Mouse (Mus musculus) neural tube, embryonic 13.5 days (tissue): ENCODE data around the gene Cog7. TPM values are rescaled to one million over a fixed set of nuclear protein-coding genes. Genes with fewer than 3 reads are reported as not detected.

Source experiments
- ATAC-seq: fragments of 200-750 bp; cut with Nextera tagmentation; 2 replicates; pipeline ENCODE4 v1.8.0; 2017; ENCODE audit warnings: low read depth, mild to moderate bottlenecking, moderate TSS enrichment, moderate library complexity
- H3K27ac ChIP-seq: fragments of 300-500 bp; sonication (generic); replicated peaks from 2 replicates; pipeline ENCODE4 v1.5.1; 2015; ENCODE audit warnings: moderate library complexity, mild to moderate bottlenecking, inconsistent platforms
- H3K27me3 ChIP-seq: fragments of 300-500 bp; sonication (generic); 2 replicates; pipeline ENCODE4 v1.6.1; 2015; ENCODE audit warnings: mild to moderate bottlenecking, inconsistent platforms
- H3K36me3 ChIP-seq: fragments of 300-500 bp; sonication (generic); 2 replicates; pipeline ENCODE4 v1.6.1; 2015; ENCODE audit warnings: mild to moderate bottlenecking, inconsistent platforms
- H3K4me1 ChIP-seq: fragments of 300-500 bp; sonication (generic); replicated peaks from 2 replicates; pipeline ENCODE4 v1.6.1; 2015; ENCODE audit warnings: inconsistent platforms
- H3K4me2 ChIP-seq: fragments of 300-500 bp; sonication (generic); 2 replicates; pipeline ENCODE4 v1.6.1; 2015; ENCODE audit warnings: inconsistent platforms, mild to moderate bottlenecking, moderate library complexity
- H3K4me3 ChIP-seq: fragments of 300-500 bp; sonication (generic); 2 replicates; pipeline ENCODE4 v1.5.1; 2015; ENCODE audit warnings: mild to moderate bottlenecking, inconsistent platforms
- H3K9ac ChIP-seq: fragments of 300-500 bp; sonication (generic); 2 replicates; pipeline ENCODE4 v1.6.1; 2015; ENCODE audit warnings: moderate library complexity, mild to moderate bottlenecking, inconsistent platforms
- H3K9me3 ChIP-seq: fragments of 300-500 bp; sonication (generic); 2 replicates; pipeline ENCODE4 v1.6.1; 2016; ENCODE audit warnings: inconsistent platforms
- WGBS: fragments of 180-500 bp; shearing (Covaris S2); methylation state at CpG from one replicate; pipeline ENCODE4 v1.1.7; 2015; 5-methylcytosine and 5-hydroxymethylcytosine counted together
- polyA plus RNA-seq: library from polyadenylated mRNA; unstranded; fragments of >200 nt; fragmentation: Nextera tagmentation; extraction: Ambion mirVana; gene quantifications from 2 replicates; pipeline ENCODE4 v1.2.1, GENCODE M21; 2015

Gene Cog7
- polyA plus RNA-seq, 1 experiment from 2014 or later = 20.8 TPM

GRCm38 (mm10) chr7:121946196-121946595 lies 35.3 kb downstream of the Cog7 start:
- Histone ChIP-seq H3K9ac (no peak overlapping the region), H3K27ac (no peak overlapping the region), H3K4me2 (no peak overlapping the region), H3K36me3 (peaks cover 43% of the 10 kb centered on the region), H3K4me3 (no peak overlapping the region), H3K27me3 (no peaks in the 10 kb centered on the region), H3K4me1 (no peaks in the 10 kb centered on the region), H3K9me3 (no peaks in the 10 kb centered on the region)
- ATAC-seq = no peak
- WGBS = 86% methylated on average over 5 of the region's 5 CpGs

- no peak overlapping the region for H3K4me2 ChIP-seq
- H3K9me3 ChIP-seq = no peaks in the 10 kb centered on the region
- peaks cover 26% of the 10 kb centered on the region for H3K4me1 ChIP-seq
- H3K27me3 ChIP-seq = no peaks in the 10 kb centered on the region
- H3K27ac ChIP-seq = no peak overlapping the region
- H3K4me3 ChIP-seq = no peak overlapping the region
- H3K36me3 ChIP-seq = peaks cover 27% of the 10 kb centered on the region
- no peak overlapping the region for H3K9ac ChIP-seq
- ATAC-seq = no peak
- WGBS = 96% methylated on average over 2 of the region's 2 CpGs
Measured at GRCm38 (mm10) chr7:121942371-121942770, 39.1 kb downstream of the Cog7 start.

DNA sequence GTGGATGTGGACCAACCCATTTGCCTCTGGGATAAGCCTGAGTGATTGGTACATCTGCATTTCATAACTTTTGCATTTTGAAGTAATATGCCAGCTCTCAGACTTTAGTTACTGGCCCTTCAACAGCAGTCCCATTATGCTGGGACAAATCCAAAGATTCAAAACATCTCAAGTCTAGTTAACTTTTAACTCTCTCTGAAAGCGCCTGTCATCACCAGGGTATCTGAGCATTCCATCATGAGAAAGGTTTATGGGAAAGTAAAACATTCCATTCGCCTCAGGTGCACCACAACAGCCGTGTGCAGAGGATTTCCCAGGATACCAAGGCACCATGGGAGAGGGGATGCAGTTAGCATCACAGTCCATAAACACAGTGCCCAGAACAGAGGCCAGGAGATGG lies 39.9 kb downstream of the Cog7 start:
- no peaks in the 10 kb centered on the region for H3K27me3 ChIP-seq
- WGBS = 90% methylated on average over 3 of the region's 3 CpGs
- ATAC-seq = no peak
- peaks cover 31% of the 10 kb centered on the region for H3K36me3 ChIP-seq
- H3K9me3 ChIP-seq = no peaks in the 10 kb centered on the region
- no peak overlapping the region for H3K4me2 ChIP-seq
- H3K9ac ChIP-seq = no peak overlapping the region
- peaks cover 33% of the 10 kb centered on the region for H3K4me1 ChIP-seq
- H3K4me3 ChIP-seq = no peak overlapping the region
- no peak overlapping the region for H3K27ac ChIP-seq

- H3K27me3 ChIP-seq = no peaks in the 10 kb centered on the region
- H3K4me2 ChIP-seq = no peak overlapping the region
- no peak overlapping the region for H3K27ac ChIP-seq
- no peak overlapping the region for H3K9ac ChIP-seq
- peaks cover 40% of the 10 kb centered on the region for H3K4me1 ChIP-seq
- H3K36me3 ChIP-seq = peaks cover 31% of the 10 kb centered on the region
- H3K9me3 ChIP-seq = no peaks in the 10 kb centered on the region
- no peak for ATAC-seq
- H3K4me3 ChIP-seq = no peak overlapping the region
- 94% methylated on average over 3 of the region's 3 CpGs for WGBS
Measured at GRCm38 (mm10) chr7:121941016-121941415, 40.5 kb downstream of the Cog7 start.

DNA sequence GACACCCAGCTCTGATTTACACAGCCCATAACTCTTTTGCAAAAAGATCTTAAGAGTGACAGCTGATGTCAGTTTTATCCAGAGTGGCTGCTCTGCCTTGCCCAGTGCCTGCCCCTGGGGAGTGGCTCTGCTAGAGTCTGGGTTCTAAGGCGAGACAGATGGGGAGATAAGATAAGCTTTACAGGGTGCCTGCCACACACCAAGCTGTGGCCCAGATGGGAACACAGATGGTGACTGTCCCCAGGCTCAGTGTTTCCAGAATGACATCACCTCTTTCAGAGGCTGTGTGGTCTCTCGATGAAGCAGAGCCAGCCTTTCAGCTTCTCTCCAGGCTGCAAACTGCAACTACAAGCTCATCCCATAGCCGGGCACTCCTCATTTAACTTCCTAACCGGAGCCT lies 41.8 kb downstream of the Cog7 start:
- Histone ChIP-seq H3K36me3 (peaks cover 39% of the 10 kb centered on the region), H3K4me3 (no peak overlapping the region)
- WGBS = 36% methylated on average over 4 of the region's 4 CpGs

DNA sequence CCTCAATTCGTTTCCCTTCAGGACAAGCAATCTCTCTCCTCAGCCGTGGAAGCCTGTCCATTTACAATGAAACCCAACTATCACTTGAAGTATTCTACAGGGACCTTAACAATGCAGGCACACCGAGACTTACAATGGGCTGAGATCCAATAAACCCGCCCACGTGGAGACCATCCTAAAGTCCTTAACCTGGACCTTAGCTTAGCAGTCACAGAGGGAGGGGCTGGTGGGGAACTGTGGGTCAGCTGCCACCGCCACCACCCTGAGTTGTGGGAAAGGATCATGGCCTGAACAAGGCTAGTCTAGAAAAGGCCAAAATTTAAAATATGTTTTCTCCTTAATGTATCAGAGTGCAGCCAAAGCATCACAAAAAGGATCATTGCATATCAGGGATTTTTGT lies 42.3 kb downstream of the Cog7 start:
- H3K27ac ChIP-seq = peak overlapping the region; percentile 42
- peaks cover 38% of the 10 kb centered on the region for H3K36me3 ChIP-seq
- peaks cover 47% of the 10 kb centered on the region for H3K4me1 ChIP-seq
- no peaks in the 10 kb centered on the region for H3K27me3 ChIP-seq
- no peak overlapping the region for H3K4me3 ChIP-seq
- 30% methylated on average over 6 of the region's 6 CpGs for WGBS
- peak; percentile 54; the same call in 1 of the 2 replicates for ATAC-seq
- H3K9ac ChIP-seq = no peak overlapping the region
- H3K9me3 ChIP-seq = no peaks in the 10 kb centered on the region
- no peak overlapping the region for H3K4me2 ChIP-seq

More for the DNA sequence above, 41.8 kb downstream of the Cog7 start:
- no peaks in the 10 kb centered on the region for H3K9me3 ChIP-seq
- no peak overlapping the region for H3K4me2 ChIP-seq
- H3K4me1 ChIP-seq = peaks cover 47% of the 10 kb centered on the region
- H3K27me3 ChIP-seq = no peaks in the 10 kb centered on the region
- ATAC-seq = peak; percentile 85; the same call in 1 of the 2 replicates
- H3K27ac ChIP-seq = peak overlapping the region; percentile 42
- no peak overlapping the region for H3K9ac ChIP-seq

GRCm38 (mm10) chr7:121938124-121938891 lies 43.2 kb downstream of the Cog7 start:
- Histone ChIP-seq H3K4me2 (no peak overlapping the region), H3K4me1 (peaks cover 47% of the 10 kb centered on the region), H3K36me3 (peaks cover 29% of the 10 kb centered on the region), H3K9ac (no peak overlapping the region), H3K27me3 (no peaks in the 10 kb centered on the region), H3K9me3 (no peaks in the 10 kb centered on the region), H3K27ac (peak overlapping the region; percentile 42; the same call in 1 of the 2 replicates), H3K4me3 (no peak overlapping the region)
- 74% methylated on average over 8 of the region's 8 CpGs for WGBS
- ATAC-seq = no peak

- H3K27me3 ChIP-seq = no peaks in the 10 kb centered on the region
- H3K27ac ChIP-seq = 0 out of 2 replicates have a peak overlapping the region, but pooled peaks have one; percentile 28
- no peaks in the 10 kb centered on the region for H3K9me3 ChIP-seq
- H3K36me3 ChIP-seq = peaks cover 20% of the 10 kb centered on the region
- peaks cover 47% of the 10 kb centered on the region for H3K4me1 ChIP-seq
- 67% methylated on average over 14 of the region's 14 CpGs for WGBS
- H3K4me2 ChIP-seq = no peak overlapping the region
- ATAC-seq = no peak
- no peak overlapping the region for H3K4me3 ChIP-seq
- H3K9ac ChIP-seq = no peak overlapping the region
Measured at GRCm38 (mm10) chr7:121936861-121937630, 44.5 kb downstream of the Cog7 start.

GRCm38 (mm10) chr7:121935906-121936794 lies 45.4 kb downstream of the Cog7 start:
- no peak for ATAC-seq
- 78% methylated on average over 12 of the region's 12 CpGs for WGBS

GRCm38 (mm10) chr7:121934346-121934745 lies 47.2 kb downstream of the Cog7 start:
- Histone ChIP-seq H3K36me3 (peaks cover 29% of the 10 kb centered on the region), H3K4me3 (no peak overlapping the region), H3K27me3 (no peaks in the 10 kb centered on the region), H3K9ac (no peak overlapping the region), H3K27ac (no peak overlapping the region), H3K9me3 (no peaks in the 10 kb centered on the region), H3K4me2 (no peak overlapping the region), H3K4me1 (peaks cover 39% of the 10 kb centered on the region)
- ATAC-seq = no peak
- 89% methylated on average over 2 of the region's 2 CpGs for WGBS

More at GRCm38 (mm10) chr7:121935906-121936794, 45.4 kb downstream of the Cog7 start:
- H3K27ac ChIP-seq = no peak overlapping the region
- no peak overlapping the region for H3K9ac ChIP-seq
- peaks cover 19% of the 10 kb centered on the region for H3K36me3 ChIP-seq
- H3K4me2 ChIP-seq = no peak overlapping the region
- no peaks in the 10 kb centered on the region for H3K9me3 ChIP-seq
- H3K27me3 ChIP-seq = no peaks in the 10 kb centered on the region
- H3K4me1 ChIP-seq = peaks cover 47% of the 10 kb centered on the region
- no peak overlapping the region for H3K4me3 ChIP-seq

- H3K4me2 ChIP-seq = no peak overlapping the region
- H3K36me3 ChIP-seq = peaks cover 35% of the 10 kb centered on the region
- no peak overlapping the region for H3K27ac ChIP-seq
- no peaks in the 10 kb centered on the region for H3K27me3 ChIP-seq
- peaks cover 33% of the 10 kb centered on the region for H3K4me1 ChIP-seq
- H3K9me3 ChIP-seq = no peaks in the 10 kb centered on the region
- no peak overlapping the region for H3K4me3 ChIP-seq
- WGBS = 88% methylated on average over 6 of the region's 6 CpGs
- no peak overlapping the region for H3K9ac ChIP-seq
- no peak for ATAC-seq
Measured at GRCm38 (mm10) chr7:121933675-121934074, 47.8 kb downstream of the Cog7 start.
